Mouse (Mus musculus) cerebellum, adult 11 months (tissue): ENCODE measurements around the gene Prss30.
"Not testable (repeated sequence)": the region's sequence is repeated elsewhere in the genome, so short reads cannot be mapped to it uniquely, and the experiment has no call there.

Source experiments
- DNase-seq: peaks from one replicate; pipeline ENCODE4 v3.0.0; 2022

The Prss30 gene

DNA sequence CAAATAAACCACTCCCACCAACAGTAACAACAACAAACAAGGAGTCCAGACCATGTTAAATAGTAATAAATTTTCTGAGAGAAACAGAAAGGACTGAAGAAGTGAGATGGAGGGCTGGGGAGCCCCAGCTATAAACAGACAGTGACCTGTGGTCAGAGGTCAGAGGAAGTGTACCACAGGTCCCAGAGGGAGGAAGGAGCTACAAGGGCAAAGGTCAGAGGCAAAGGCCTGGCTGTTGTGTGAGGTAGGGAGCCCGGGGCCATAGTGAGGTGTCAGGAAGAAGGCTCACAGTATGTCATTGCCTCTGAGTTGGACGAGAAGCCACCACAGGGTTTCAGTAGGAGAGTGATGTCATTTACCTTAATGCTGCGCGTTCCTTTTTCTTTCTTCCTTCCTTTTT is 2.5 kb upstream of the Prss30 start:
- DNase-seq: no peak

DNA sequence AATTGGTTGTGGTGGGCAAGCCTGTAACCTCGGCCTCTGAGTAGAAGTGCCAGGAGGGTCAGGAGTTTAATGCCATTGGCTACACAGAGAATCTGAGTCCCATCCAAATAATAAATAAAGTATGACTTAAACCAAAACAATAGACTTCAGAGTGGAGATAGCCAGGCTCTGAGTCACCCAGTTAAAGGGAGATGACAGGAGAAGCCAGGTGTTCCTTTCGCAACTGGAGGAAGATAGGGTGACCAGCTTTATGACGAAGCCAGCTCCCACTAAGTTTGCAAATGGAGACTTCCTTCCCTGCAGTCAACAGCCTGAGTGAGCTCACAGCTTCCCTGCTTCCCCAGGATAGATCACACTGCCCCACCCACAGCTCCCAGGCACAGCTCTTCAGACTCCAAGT is 895 bp downstream of the Prss30 start:
- DNase-seq: no peak

DNA sequence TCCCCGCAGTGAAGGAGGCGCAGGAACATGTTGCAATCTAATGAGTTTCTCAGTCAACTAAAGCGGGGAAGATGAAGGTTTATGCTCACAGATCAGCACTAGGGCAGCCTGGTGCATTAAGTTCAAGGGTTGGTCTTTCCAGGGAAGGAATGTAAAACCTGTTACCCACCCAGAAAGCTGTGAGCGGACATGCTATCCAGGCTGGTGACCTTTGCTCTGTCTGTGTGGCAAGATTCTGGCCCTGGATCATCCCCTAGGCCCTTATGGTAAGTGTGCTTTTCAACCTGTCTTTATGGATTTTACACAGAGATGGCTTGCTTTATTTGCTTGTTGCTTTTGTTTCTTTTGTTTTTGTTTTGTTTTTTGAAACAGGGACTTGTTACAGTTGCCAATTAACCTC is 3.7 kb downstream of the Prss30 start:
- DNase-seq: no peak

DNA sequence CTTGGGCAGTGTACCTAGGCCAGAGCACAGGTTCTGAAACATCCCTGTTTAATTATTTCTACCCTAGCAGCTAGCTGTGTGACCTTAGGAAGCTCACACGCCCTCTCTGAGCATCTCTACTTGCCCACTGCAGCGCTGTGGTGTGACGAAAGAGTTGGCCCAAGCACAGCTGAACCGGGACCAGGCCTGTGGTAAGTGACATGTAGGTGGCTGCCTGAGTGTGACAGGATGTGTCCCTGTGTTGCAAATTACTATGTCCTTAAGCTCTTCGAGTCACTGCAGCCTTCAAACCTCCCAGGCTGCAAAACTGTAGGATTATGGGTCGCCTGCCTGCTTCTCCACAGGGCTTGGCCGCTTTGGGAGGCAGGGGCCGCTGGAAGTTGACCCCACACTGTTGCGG is 9.1 kb downstream of the Prss30 start:
- DNase-seq: no peak

DNA sequence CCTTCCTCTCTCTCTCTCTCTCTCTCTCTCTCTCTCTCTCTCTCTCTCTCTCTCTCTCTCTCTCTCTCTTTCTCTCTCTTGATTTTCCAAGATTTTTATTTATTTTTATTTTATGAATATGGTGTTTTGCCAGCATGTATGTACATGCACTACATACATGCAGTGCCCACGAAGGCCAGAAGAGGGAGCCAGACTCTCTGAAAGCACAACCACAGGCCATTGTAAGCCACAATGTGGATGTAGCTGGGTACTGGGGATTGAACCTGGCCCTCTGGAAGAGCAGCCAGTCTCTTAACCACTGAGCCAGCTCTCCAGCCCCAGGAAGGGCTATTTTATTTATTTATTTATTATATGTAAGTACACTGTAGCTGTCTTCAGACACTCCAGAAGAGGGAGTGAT is 11.1 kb downstream of the Prss30 start:
- peak; percentile 43 for DNase-seq

DNA sequence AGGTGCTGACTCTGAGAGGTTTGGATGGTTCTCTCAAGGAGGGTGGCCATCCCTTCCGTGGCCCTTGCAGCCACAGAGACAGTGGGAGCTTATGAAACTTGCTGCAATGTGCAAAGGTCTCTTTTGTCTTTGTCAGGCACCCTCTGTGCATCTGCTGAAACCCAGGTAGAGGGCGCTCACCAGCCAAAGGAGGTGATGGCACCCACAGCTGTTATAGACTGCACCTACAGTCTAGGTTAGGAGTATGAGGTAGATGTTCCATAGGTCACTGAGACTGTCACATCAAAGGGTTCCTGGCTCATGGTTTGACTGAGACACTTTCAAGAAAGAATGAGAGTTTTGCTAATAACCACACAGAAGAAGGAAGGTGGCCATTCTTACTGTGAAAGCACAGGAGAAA is 11.6 kb downstream of the Prss30 start:
- DNase-seq: no peak

DNA sequence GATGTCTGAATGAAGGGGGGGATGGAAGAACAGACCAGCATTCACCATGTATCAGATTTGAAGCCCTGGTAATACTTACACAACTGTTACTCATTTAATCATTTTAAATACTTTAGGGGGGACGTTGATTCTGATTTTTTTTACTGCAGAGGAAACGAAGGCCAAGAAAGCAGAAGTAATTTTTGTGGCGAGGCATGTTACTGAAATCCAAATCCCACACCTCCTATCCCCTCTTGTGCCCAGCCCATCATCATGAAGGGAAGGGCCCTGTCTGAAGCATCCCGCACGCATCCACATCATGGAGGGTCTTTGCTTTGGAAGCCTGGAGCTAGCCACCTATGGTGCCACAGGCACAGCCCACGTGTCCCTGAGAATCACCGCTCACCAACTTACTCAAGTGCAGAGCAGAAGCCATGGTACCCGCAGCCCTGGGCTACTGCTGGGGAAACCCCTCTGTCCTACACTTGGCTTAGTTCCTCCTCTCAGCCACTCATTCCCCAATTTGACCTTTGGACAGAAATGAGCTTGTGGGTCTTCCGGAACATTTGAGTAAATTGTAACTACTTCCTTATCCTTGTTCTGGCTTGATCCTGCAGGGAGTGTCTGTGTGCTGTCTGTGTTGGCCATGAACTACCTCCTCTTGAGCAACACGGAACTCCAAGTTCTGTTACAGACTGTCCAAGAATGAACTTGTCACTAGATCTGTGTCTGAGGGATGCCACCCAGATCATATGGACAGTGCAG is 13.5 kb downstream of the Prss30 start:
- DNase-seq: no peak

DNA sequence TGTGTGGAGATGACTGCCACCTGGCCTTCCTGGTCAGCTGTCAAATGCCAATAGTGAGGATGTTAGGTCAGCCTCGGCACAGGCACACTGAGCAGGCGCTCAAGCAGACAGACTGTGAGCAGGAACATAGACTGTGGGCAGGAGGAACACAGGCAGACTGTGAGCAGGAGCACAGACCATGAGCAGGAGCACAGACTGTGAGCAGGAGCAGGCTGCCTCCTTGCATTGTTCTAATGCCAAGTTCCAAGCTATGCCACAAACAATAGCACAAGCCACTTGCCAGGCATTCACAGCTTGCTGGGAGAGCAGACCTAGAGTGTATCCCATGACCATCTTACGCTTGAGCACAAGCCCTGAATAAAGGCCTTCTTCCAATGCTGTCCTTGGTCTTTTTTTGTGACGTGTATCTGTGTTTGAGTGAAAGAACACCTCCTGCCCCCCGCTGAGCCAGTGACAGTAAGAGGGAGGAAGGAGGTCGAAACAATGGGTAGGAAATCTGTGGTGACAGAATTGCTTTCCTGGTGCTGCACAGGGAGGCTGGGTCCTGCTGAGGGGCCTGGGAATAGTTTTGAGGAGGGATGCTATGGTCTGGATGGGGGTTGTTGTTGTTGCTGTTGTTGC is 14.5 kb downstream of the Prss30 start:
- peak; percentile 24 for DNase-seq

DNA sequence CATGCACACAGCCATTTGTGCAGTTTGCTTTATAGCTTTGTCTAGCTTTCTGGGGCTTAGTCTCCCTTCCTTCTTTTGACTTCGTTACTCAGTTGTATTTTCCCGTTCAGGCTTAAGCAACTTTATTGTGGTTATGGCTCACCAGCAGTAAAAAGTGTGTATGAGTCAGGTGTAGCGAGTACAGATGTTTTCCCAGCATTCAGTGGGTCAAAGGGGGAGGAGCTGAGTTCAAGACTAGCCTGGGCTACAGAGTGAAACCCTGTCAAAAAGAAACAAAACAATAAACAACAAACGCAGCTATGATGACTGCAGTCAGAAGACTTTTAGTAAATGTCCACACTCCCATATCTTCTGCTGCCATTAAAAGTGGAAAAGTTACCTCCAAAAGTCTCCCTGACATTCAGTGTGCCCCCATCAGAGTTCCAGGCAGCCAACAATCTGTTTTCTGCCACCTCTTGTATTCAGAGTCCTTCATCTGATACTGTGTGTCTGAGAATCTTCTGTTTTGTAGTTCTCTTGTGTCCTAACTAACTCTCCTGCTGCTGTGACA is 18.7 kb downstream of the Prss30 start:
- no peak for DNase-seq

DNA sequence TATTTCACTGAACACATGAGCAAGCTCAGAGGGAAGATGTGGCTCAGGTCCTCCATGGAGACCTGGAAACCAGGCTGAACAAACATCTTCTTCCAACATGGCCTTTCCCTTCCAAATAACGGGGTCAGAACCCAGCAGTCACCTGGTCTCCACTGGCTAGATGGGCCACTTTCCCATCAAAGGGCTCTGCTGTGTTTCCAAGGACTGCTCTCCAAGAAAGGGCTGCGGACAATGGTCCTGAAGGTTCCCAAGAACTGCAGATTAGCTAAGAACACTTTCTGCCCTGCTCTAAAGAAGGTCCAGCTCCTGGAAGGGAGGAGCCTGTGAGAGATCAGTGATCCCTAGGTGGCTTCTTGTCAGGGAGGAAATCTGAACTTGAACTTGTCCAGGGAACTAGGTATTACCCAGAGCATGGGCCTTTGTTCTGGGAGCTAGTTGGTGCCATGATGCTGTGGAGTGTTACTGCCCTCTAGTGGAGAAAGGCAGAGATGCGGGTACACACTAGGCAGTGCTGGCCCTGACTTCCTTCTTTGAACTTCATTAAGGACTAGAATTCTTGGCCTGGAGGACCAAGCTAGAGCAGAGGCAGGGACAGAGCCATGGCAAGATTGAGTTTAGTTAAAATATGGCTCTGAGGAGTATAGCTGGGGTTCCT is 20.2 kb downstream of the Prss30 start:
- DNase-seq: peak; percentile 70

DNA sequence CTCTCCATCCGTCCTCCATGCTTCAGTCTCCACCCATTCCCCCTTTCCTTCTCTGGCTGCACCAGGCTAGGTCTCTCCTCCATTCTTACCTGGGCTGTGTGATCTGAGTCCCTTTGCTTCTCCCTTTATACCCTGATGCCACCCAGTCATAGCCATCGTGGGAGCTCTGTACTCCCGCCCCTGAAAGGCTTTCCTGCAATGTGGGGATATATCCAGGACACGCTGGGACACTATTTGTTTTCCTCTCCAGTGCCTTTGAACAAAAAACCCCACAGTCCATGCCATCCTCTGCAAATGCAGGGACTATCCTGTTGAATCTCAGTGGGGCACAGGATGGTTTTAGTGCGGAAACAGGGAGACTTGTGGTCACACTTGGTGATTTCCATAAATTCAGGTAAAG is 25.2 kb downstream of the Prss30 start, which contains the start of gene Sbpl:
TSS of gene Sbpl (minus strand) at position 101 of the 400 bp plus-strand sequence.
- DNase-seq: no peak

DNA sequence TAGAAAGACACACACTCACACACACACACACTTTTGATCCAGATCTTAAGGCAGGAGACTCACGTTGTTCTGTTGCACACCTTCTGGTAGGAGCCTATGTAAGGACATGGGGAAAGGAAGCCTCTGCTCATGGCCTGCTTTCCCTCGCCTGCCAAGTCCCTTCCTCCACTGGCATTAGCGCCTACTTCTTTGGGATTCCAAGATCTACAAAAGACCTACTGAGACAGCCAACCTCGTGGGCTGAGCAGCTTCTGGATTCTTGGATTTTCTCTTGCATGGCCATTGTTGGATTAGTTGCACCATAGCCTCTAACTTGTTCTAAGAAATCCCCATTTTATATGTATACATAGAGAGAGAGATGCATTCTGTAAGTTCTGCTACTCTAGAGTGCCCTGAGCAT is 29.5 kb downstream of the Prss30 start:
- not testable (repeated sequence) for DNase-seq

DNA sequence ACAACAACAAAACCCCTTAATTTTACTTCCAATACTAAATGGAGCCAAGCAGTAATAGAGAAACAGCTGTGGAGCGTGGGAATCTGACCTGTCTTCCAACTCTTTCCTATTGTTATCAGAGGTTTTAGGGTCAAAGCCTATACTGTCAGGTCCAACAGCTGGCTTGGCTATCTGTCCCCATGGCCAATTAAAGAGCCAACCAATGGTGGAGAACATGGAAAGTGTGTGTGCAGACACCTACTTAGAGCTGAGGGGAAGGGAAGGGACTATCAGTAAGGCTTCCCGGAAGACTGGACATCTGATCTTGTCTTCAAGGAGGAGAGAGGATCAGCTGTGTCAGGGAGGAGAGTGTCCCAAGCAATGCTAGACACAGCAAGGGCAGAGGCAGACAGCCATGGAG is 31.3 kb downstream of the Prss30 start:
- no peak for DNase-seq

DNA sequence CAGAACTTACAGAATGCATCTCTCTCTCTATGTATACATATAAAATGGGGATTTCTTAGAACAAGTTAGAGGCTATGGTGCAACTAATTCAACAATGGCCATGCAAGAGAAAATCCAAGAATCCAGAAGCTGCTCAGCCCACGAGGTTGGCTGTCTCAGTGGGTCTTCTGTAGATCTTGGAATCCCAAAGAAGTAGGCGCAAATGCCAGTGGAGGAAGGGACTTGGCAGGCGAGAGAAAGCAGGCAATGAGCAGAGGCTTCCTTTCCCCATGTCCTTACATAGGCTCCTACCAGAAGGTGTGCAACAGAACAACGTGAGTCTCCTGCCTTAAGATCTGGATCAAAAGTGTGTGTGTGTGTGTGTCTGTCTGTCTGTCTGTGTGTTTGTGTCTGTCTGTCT is 32.9 kb downstream of the Prss30 start:
- DNase-seq: not testable (repeated sequence)

DNA sequence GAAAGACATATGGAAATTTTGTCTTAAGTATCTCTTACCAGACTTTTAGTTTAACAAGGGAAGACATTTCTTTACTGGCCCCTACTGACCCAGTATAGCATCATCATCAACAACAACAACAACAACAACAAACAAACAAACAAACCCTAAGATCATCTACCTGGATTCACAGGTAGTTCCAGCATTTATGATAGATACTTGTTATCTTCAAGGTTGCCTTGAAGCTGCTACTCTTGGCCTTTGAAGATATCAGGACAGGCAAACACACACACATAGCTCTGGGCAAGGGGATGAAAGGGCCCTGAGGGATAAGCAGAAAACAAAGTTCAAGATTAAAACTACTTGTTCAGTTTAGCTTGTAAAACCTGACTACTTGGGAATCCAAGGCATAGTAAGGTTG is 39.0 kb downstream of the Prss30 start, which contains the start of gene Sbp:
TSS of gene Sbp (plus strand) at position 301 of the 400 bp plus-strand sequence.
- DNase-seq: no peak

DNA sequence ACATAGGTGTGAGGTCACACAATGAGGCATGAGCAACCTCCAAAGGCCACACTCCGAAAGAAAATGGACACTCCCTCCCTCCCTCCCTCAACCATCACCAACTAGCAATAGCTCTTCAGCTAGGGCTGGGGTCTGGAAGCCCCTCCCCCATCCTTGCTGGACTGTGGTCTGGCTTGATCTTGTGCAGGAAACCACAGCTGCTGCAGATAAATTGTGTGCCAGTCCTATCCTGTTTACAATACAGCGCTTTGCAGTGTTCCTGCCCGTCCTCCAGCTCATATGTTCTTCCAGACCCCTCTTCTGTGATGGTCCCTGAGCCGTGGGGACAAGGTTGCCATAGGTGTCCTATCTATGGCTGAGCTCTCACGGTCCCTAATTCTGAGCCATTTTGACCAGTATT is 49.2 kb downstream of the Prss30 start:
- DNase-seq: no peak

DNA sequence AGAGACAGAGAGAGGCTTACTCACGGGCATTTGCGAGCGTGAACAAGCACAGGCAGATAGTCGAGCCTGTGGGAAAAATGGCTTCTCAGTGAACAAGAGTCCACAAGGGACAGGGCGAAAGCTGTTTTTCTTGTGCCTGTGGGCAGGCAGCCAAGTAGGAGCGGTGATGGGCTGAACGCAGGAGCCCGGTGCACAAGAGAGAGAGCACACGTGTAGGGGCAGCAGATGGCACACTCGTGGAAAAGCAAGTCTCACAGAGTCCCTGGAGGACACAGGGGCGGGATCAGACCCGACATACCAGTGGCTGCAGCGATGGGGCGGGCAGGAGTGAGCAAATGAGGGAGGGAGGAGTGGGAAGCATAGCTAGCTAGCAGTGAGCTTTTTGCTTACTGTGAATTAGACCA is 55.3 kb downstream of the Prss30 start:
- DNase-seq: peak; percentile 75

DNA sequence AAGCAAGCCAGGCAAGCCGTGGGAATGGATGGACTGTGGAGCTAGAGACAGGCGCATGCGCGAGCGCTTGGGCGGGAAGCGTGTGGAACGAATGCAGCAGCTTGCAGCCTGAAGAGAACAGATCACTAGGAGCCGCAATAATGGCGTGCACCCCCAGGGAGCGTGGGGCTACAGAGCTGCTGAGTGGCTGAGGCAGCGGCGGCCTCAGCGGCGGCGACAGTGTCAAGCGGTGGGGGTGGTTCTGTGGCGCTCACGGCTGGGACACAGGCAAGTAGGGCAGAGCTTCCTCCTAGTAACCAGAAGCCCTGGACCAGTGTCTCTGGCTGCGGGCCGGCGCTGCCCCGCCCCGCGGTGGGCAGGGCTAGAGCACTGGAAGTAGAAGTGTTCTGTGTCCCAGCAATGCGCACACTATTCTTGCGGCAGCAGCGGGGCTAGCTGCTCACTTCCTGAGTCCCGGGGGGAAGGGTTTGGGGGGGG is 55.8 kb downstream of the Prss30 start:
- DNase-seq: peak; percentile 92
